Mouse (Mus musculus) heart, adult 2 months (tissue): Measurements from ENCODE around the gene Mfsd13b. TPM values are rescaled to one million over a fixed set of nuclear protein-coding genes. Genes with fewer than 3 reads are reported as not detected.
"Not testable (repeated sequence)": the region's sequence is repeated elsewhere in the genome, so short reads cannot be mapped to it uniquely, and the experiment has no call there.

ENCODE experiments used
- DNase-seq, 2 experiments: peaks; one replicate each; pipeline ENCODE4 v3.0.0; 2021
- H3K27ac ChIP-seq: fragments of 200-600 bp; 2 replicates; pipeline ENCODE4 v1.8.1; 2022
- H3K27me3 ChIP-seq: fragments of 200-500 bp; 2 replicates; pipeline ENCODE4 v1.6.1; 2012; ENCODE audit warnings: mild to moderate bottlenecking, low read length, inconsistent platforms, mixed read lengths; ENCODE audit not compliant: control insufficient read depth, insufficient read depth
- H3K36me3 ChIP-seq: fragments of 200-500 bp; 2 replicates; pipeline ENCODE4 v1.6.1; 2012; ENCODE audit warnings: low read length, inconsistent platforms; ENCODE audit not compliant: control insufficient read depth, insufficient read depth
- H3K4me1 ChIP-seq: fragments of 200-500 bp; 2 replicates; pipeline ENCODE4 v1.6.1; 2011; ENCODE audit warnings: low read length; ENCODE audit not compliant: control insufficient read depth, insufficient read depth
- H3K4me3 ChIP-seq: fragments of 200-600 bp; 2 replicates; pipeline ENCODE4 v1.8.1; 2022
- H3K79me2 ChIP-seq: fragments of 200-500 bp; replicated peaks from 2 replicates; pipeline ENCODE4 v1.6.1; 2012; ENCODE audit warnings: mild to moderate bottlenecking, inconsistent platforms, low read length, moderate library complexity, mixed read lengths; ENCODE audit not compliant: control insufficient read depth, insufficient read depth
- H3K9ac ChIP-seq: fragments of 200-500 bp; 2 replicates; pipeline ENCODE4 v1.6.1; 2012; ENCODE audit warnings: low read depth, mild to moderate bottlenecking, control low read depth, inconsistent platforms, low read length, mixed read lengths
- CTCF ChIP-seq: fragments of 200-600 bp; IDR thresholded peaks from 2 replicates; pipeline ENCODE4 v1.8.1; 2022; ENCODE audit warnings: antibody characterized with exemption, mild to moderate bottlenecking, moderate library complexity
- EP300 ChIP-seq: fragments of 200-500 bp; IDR thresholded peaks from 2 replicates; pipeline ENCODE4 v1.6.1; 2011; ENCODE audit warnings: low read depth, low read length, control low read depth; ENCODE audit not compliant: insufficient read depth
- POLR2A ChIP-seq: fragments of 200-500 bp; IDR thresholded peaks from 2 replicates; pipeline ENCODE4 v1.6.1; 2011; ENCODE audit warnings: mild to moderate bottlenecking, low read depth, low read length, control low read depth; ENCODE audit not compliant: insufficient read depth
- WGBS: fragments of 180-500 bp; shearing (Covaris S2); methylation state at CpG from one replicate; pipeline ENCODE4 v1.1.7; 2018; 5-methylcytosine and 5-hydroxymethylcytosine counted together
- intact Hi-C: fragments of 180-260 bp; cut with DNase I; formaldehyde crosslinking; loops from one replicate; pipeline ENCODE4 v1.15.1; 2025
- polyA plus RNA-seq: library from polyadenylated mRNA; depleted of rRNA; stranded (reverse); fragments of >200 nt; gene quantifications from 2 replicates; pipeline ENCODE4 v1.2.3, GENCODE M21; 2012
- total RNA-seq, 2 experiments: library from RNA; stranded (reverse); gene quantifications; 2 replicates each; pipeline ENCODE4 v1.2.3; 2021

Mfsd13b gene
- total and polyA plus RNA-seq, 3 experiments, result 0.47 TPM; not detected in 2

- TF ChIP-seq EP300 (no peak), POLR2A (no peak), CTCF (no peak)
- intact Hi-C loops, result no loop called here
- no peak for DNase-seq
- Histone ChIP-seq H3K27ac (no peak overlapping the region), H3K79me2 (no peaks in the 10 kb centered on the region), H3K9ac (no peak overlapping the region), H3K4me1 (peaks cover 1% of the 10 kb centered on the region; the same call in 1 of the 2 replicates), H3K27me3 (no peaks in the 10 kb centered on the region), H3K36me3 (no peaks in the 10 kb centered on the region), H3K4me3 (no peak overlapping the region)
- 85% methylated on average over 10 of the region's 10 CpGs for WGBS
Measured at GRCm38 (mm10) chr7:121014486-121014885, 32.2 kb downstream of the Mfsd13b start.

- DNase-seq, result no peak
- Histone ChIP-seq H3K79me2 (no peaks in the 10 kb centered on the region), H3K36me3 (no peaks in the 10 kb centered on the region), H3K27ac (no peak overlapping the region), H3K4me3 (no peak overlapping the region), H3K27me3 (no peaks in the 10 kb centered on the region), H3K9ac (no peak overlapping the region), H3K4me1 (peaks cover 1% of the 10 kb centered on the region; the same call in 1 of the 2 replicates)
- 77% methylated on average over 3 of the region's 3 CpGs for WGBS
- intact Hi-C loops, result no loop called here
- no peak for TF ChIP-seq CTCF
- TF ChIP-seq EP300, result no peak
- no peak for TF ChIP-seq POLR2A
Measured at GRCm38 (mm10) chr7:121018778-121019177, 36.5 kb downstream of the Mfsd13b start.

- 44% methylated on average over 8 of the region's 8 CpGs for WGBS
Measured at GRCm38 (mm10) chr7:121020277-121020676, 38.0 kb downstream of the Mfsd13b start.

GRCm38 (mm10) chr7:121025221-121026008 lies 43.1 kb downstream of the Mfsd13b start:
- H3K27me3 ChIP-seq, result no peaks in the 10 kb centered on the region; the same call in 1 of the 2 replicates
- no peak overlapping the region for H3K27ac ChIP-seq
- 46% methylated on average over 6 of the region's 6 CpGs for WGBS
- no peaks in the 10 kb centered on the region for H3K36me3 ChIP-seq
- DNase-seq, result no peak
- intact Hi-C loops, result no loop called here
- no peak overlapping the region for H3K4me3 ChIP-seq
- H3K9ac ChIP-seq, result no peak overlapping the region
- H3K4me1 ChIP-seq, result no peaks in the 10 kb centered on the region
- TF ChIP-seq POLR2A (no peak), EP300 (no peak), CTCF (no peak)
- H3K79me2 ChIP-seq, result no peaks in the 10 kb centered on the region

More at GRCm38 (mm10) chr7:121020277-121020676, 38.0 kb downstream of the Mfsd13b start:
- Histone ChIP-seq H3K4me1 (peaks cover 1% of the 10 kb centered on the region; the same call in 1 of the 2 replicates), H3K9ac (no peak overlapping the region), H3K79me2 (no peaks in the 10 kb centered on the region), H3K27me3 (no peaks in the 10 kb centered on the region), H3K36me3 (no peaks in the 10 kb centered on the region), H3K27ac (no peak overlapping the region), H3K4me3 (no peak overlapping the region)
- DNase-seq, result no peak
- TF ChIP-seq CTCF (peak; percentile 62), EP300 (no peak), POLR2A (no peak)
- intact Hi-C loops, result loop anchor here (2.0 kb wide), 1 partner anchor 45 kb away; no protein-coding TSS in a partner anchor

GRCm38 (mm10) chr7:121026300-121026699 lies 44.0 kb downstream of the Mfsd13b start:
- H3K27ac ChIP-seq, result no peak overlapping the region
- TF ChIP-seq CTCF (no peak), EP300 (no peak), POLR2A (no peak)
- no peaks in the 10 kb centered on the region for H3K4me1 ChIP-seq
- intact Hi-C loops, result no loop called here
- H3K79me2 ChIP-seq, result no peaks in the 10 kb centered on the region
- 62% methylated on average over 3 of the region's 3 CpGs for WGBS
- DNase-seq, result no peak
- H3K4me3 ChIP-seq, result no peak overlapping the region
- no peaks in the 10 kb centered on the region for H3K36me3 ChIP-seq
- no peak overlapping the region for H3K9ac ChIP-seq
- no peaks in the 10 kb centered on the region; the same call in 1 of the 2 replicates for H3K27me3 ChIP-seq

GRCm38 (mm10) chr7:121029947-121030346 lies 47.6 kb downstream of the Mfsd13b start:
- H3K27ac ChIP-seq, H3K27me3 ChIP-seq, H3K4me3 ChIP-seq, H3K9ac ChIP-seq, H3K79me2 ChIP-seq, H3K36me3 ChIP-seq, H3K4me1 ChIP-seq, DNase-seq: not testable (repeated sequence)
- intact Hi-C loops, result loop anchor here (10.0 kb wide), 1 partner anchor 395 kb away; the partner anchor contains the start of gene Uqcrc2
